In the genomic region with DNA sequence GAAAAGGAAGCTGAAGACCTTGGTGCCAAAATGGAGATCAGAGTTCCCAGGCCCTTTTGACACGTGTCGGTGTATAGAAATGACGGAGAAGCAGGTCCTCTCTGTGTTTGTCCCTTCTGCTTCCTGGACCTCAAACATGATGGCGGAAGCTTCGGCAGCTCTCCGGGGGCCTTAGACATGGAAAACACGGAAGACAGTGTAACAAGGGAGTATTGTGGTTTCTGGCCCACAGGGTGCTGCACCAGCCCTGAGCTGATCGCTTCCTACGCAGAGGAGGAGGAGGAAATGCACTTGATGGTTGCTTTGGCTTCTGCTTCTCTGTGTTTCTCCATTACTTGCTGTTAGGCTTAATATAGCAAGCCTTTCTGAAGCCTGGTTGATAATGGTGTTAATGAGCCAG, we compare ENCODE assay signal across 14 mouse cellular contexts. TPM values are rescaled to one million over a fixed set of nuclear protein-coding genes. Genes with fewer than 3 reads are reported as not detected.
DNase-seq lines count a peak whose midpoint lies in the region; ATAC-seq lines count a peak whose summit lies in the region.
"Had no signal": no experiment of that assay in that cellular context is flagged by ENCODE, and none has a peak within 500 bp of the region (broad histone marks: within the 10 kb centered on the region; RNA-seq: fewer than 3 reads in every experiment).

No protein-coding gene starts in this region.

- H3K9me3 ChIP-seq in heart, embryonic 11.5 days (replicated peaks; ENCODE audit: control insufficient read depth, low read length), result no peaks in the 10 kb centered on the region
- H3K9me3 ChIP-seq: heart, embryonic 15.5 days; lung, embryonic 15.5 days had no signal

- ATAC-seq in heart, embryonic 11.5 days (replicated peaks; ENCODE audit: insufficient number of reproducible peaks, low FRiP score, low TSS enrichment), result no peak
- ATAC-seq: intestine, postnatal 0 days had no signal

- 85% methylated on average over 9 of the region's 9 CpGs for WGBS in heart, embryonic 11.5 days (ENCODE audit: insufficient replicate concordance)

- H3K4me2 ChIP-seq in heart, embryonic 11.5 days, result no peak overlapping the region
- H3K4me2 ChIP-seq: heart, embryonic 15.5 days; lung, embryonic 15.5 days had no signal

- no peak overlapping the region for H3K27ac ChIP-seq in heart, embryonic 11.5 days (ENCODE audit: low read depth, low read length)
- H3K27ac ChIP-seq: heart, embryonic 15.5 days; lung, embryonic 15.5 days had no signal

- no peaks in the 10 kb centered on the region for H3K36me3 ChIP-seq in heart, embryonic 11.5 days (ENCODE audit: control insufficient read depth, insufficient read depth, low read length)
- no peaks in the 10 kb centered on the region for H3K36me3 ChIP-seq in splenic B cell, adult 2 months (ENCODE audit: control insufficient read depth, insufficient read depth, low read length, poor library complexity, severe bottlenecking)
- H3K36me3 ChIP-seq: heart, embryonic 15.5 days; lung, embryonic 15.5 days had no signal

- H3K9ac ChIP-seq in heart, embryonic 11.5 days (ENCODE audit: low read depth, low read length), result no peak overlapping the region
- H3K9ac ChIP-seq: heart, embryonic 15.5 days; lung, embryonic 15.5 days had no signal

- peak; percentile 97 for DNase-seq in heart, adult 11 months
- DNase-seq in lung, postnatal 36 days, result peak; percentile 55
- DNase-seq in lung, postnatal 10 days, result no peak
- peak; percentile 70 for DNase-seq in induced T-regulatory cell, adult 2 months (ENCODE audit: low read depth)
- DNase-seq in splenic B cell, adult 2 months (ENCODE audit: low read depth, low spot score), result peak; percentile 56
- no peak for DNase-seq in left cerebral cortex, postnatal 4 days
- no peak for DNase-seq in cerebellum, adult 18-20 months
- DNase-seq: embryo, embryonic 11 days; kidney, postnatal 4 days had no signal

- H3K27me3 ChIP-seq in heart, embryonic 11.5 days (ENCODE audit: control insufficient read depth, insufficient read depth, low read length), result no peaks in the 10 kb centered on the region
- no peaks in the 10 kb centered on the region for H3K27me3 ChIP-seq in splenic B cell, adult 2 months (ENCODE audit: control insufficient read depth, insufficient read depth, low read length, poor library complexity, severe bottlenecking)
- H3K27me3 ChIP-seq: heart, embryonic 15.5 days; lung, embryonic 15.5 days had no signal

- H3K4me1 ChIP-seq in heart, embryonic 11.5 days (ENCODE audit: control insufficient read depth, insufficient read depth, low read length), result no peaks in the 10 kb centered on the region
- H3K4me1 ChIP-seq: heart, embryonic 15.5 days had no signal

- no peak overlapping the region for H3K4me3 ChIP-seq in heart, embryonic 11.5 days (ENCODE audit: low read depth, low read length)
- H3K4me3 ChIP-seq: erythroblast, embryonic 14.5 days; heart, embryonic 15.5 days; lung, embryonic 15.5 days had no signal

- intact Hi-C loops in left cerebral cortex, postnatal 4 days (cut with DNase I), result no loop called here

RNA-seq across cellular contexts. Expression of a gene that starts 32.9 kb away (rescaled TPM):
- polyA plus RNA-seq in heart, embryonic 11.5 days (2014; fragmentation: Nextera tagmentation; extraction: Ambion mirVana), result 14.7 and 17.3 TPM in 2 replicates
- total RNA-seq in left cerebral cortex, postnatal 4 days (2021), result 10 to 100 TPM; 17.4 to 21.1 TPM

RNA-seq across cellular contexts. Expression of a gene that starts 34.2 kb away (rescaled TPM):
- polyA plus RNA-seq in heart, embryonic 11.5 days (2014; fragmentation: Nextera tagmentation; extraction: Ambion mirVana), result 3.2 and 4.0 TPM in 2 replicates
- total RNA-seq in left cerebral cortex, postnatal 4 days (2021), result 10 to 100 TPM; 12.1 to 12.3 TPM

Comparison
In these comparisons a context has a peak if more than half of its experiments do, and no peak if none do; other contexts are left out.
1. DNase-seq: peak in heart, adult 11 months (single experiment), lung, postnatal 36 days (single experiment), induced T-regulatory cell, adult 2 months (single experiment) and splenic B cell, adult 2 months (single experiment); none in lung, postnatal 10 days (single experiment), left cerebral cortex, postnatal 4 days (single experiment) and cerebellum, adult 18-20 months (0 of 2).